Mouse (Mus musculus) spleen, adult 2 months (tissue): Measurements from ENCODE around the gene Aktip. TPM values are rescaled to one million over a fixed set of nuclear protein-coding genes. Genes with fewer than 3 reads are reported as not detected.

Source experiments
- DNase-seq, 2 experiments: peaks; one replicate each; pipeline versions ENCODE4 v3.0.0 to v3.0.0-alpha.2; 2012 to 2021; ENCODE audit warnings: low spot score in 2 of 2, low read depth in 1 of 2
- H3K27ac ChIP-seq: fragments of 200-500 bp; 2 replicates; pipeline ENCODE4 v1.5.1; 2012; ENCODE audit warnings: low read length, inconsistent platforms; ENCODE audit not compliant: insufficient read depth
- H3K27me3 ChIP-seq: fragments of 200-500 bp; 2 replicates; pipeline ENCODE4 v1.6.1; 2012; ENCODE audit warnings: mild to moderate bottlenecking, moderate library complexity, low read length, inconsistent platforms; ENCODE audit not compliant: control insufficient read depth, insufficient read depth
- H3K36me3 ChIP-seq: fragments of 200-500 bp; 2 replicates; pipeline ENCODE4 v1.6.1; 2012; ENCODE audit warnings: mild to moderate bottlenecking, low read length, inconsistent platforms; ENCODE audit not compliant: control insufficient read depth, insufficient read depth
- H3K4me1 ChIP-seq: fragments of 200-500 bp; 2 replicates; pipeline ENCODE4 v1.6.1; 2011; ENCODE audit warnings: inconsistent platforms; ENCODE audit not compliant: control insufficient read depth, insufficient read depth, insufficient read length
- H3K4me3 ChIP-seq: fragments of 200-500 bp; 2 replicates; pipeline ENCODE4 v1.5.1; 2011; ENCODE audit warnings: mild to moderate bottlenecking, inconsistent platforms; ENCODE audit not compliant: insufficient read depth, insufficient read length; ENCODE audit errors: extremely low read depth
- CTCF ChIP-seq: fragments of 200-500 bp; IDR thresholded peaks from 2 replicates; pipeline ENCODE4 v1.5.1; 2011; ENCODE audit warnings: mild to moderate bottlenecking, inconsistent platforms; ENCODE audit not compliant: insufficient read depth, insufficient read length, insufficient replicate concordance; ENCODE audit errors: extremely low read depth
- POLR2A ChIP-seq: fragments of 200-500 bp; IDR thresholded peaks from 2 replicates; pipeline ENCODE4 v1.6.1; 2011; ENCODE audit warnings: low read depth, low read length, inconsistent platforms
- WGBS: fragments of 180-500 bp; shearing (Covaris S2); methylation state at CpG from one replicate; pipeline ENCODE4 v1.1.7; 2018; 5-methylcytosine and 5-hydroxymethylcytosine counted together
- polyA plus RNA-seq: library from polyadenylated mRNA; depleted of rRNA; stranded (reverse); fragments of >200 nt; gene quantifications from 2 replicates; pipeline ENCODE4 v1.2.3, GENCODE M21; 2012; rRNA removed

Aktip gene
- polyA plus RNA-seq, 1 experiment: 9.6 TPM

GRCm38 (mm10) chr8:91069407-91069806, 130.4 kb downstream of the Aktip start:
- H3K27me3 ChIP-seq: no peaks in the 10 kb centered on the region
- H3K4me1 ChIP-seq: peaks cover 8% of the 10 kb centered on the region
- no peak for DNase-seq
- no peak overlapping the region for H3K27ac ChIP-seq
- no peaks in the 10 kb centered on the region for H3K36me3 ChIP-seq
- 19% methylated on average over 10 of the region's 10 CpGs for WGBS
- H3K4me3 ChIP-seq: peak overlapping the region; percentile 29; the same call in 1 of the 2 replicates
- TF ChIP-seq POLR2A (no peak), CTCF (no peak)

GRCm38 (mm10) chr8:91065179-91065578, 134.6 kb downstream of the Aktip start:
- Histone ChIP-seq H3K36me3 (no peaks in the 10 kb centered on the region), H3K4me1 (no peaks in the 10 kb centered on the region), H3K4me3 (no peak overlapping the region), H3K27ac (no peak overlapping the region), H3K27me3 (no peaks in the 10 kb centered on the region)
- no peak for TF ChIP-seq CTCF
- TF ChIP-seq POLR2A: no peak
- DNase-seq: no peak
- WGBS: 18% methylated on average over 4 of the region's 4 CpGs

Other genes with a start within 250 kb of the Aktip start
- 19.6 and 21.5 TPM in 2 replicates for gene Rbl2, start 129.9 kb downstream of the Aktip start, polyA plus RNA-seq
- 0.27 and 0.30 TPM in 2 replicates for gene Rpgrip1l, start 113.3 kb upstream of the Aktip start, polyA plus RNA-seq
- 11.4 and 11.9 TPM in 2 replicates for gene Fto, start 113.5 kb upstream of the Aktip start, polyA plus RNA-seq